Mouse (Mus musculus) lung, postnatal 0 days (tissue): ENCODE results near the gene Elfn1.

ENCODE experiments used
- CTCF ChIP-seq: IDR thresholded peaks from 2 replicates; pipeline ENCODE4 v1.5.1; 2016; ENCODE audit warnings: antibody characterized with exemption, mild to moderate bottlenecking
- EP300 ChIP-seq: IDR thresholded peaks from 2 replicates; pipeline ENCODE4 v1.6.1; 2016; ENCODE audit warnings: antibody characterized with exemption, mild to moderate bottlenecking, control low read depth

DNA sequence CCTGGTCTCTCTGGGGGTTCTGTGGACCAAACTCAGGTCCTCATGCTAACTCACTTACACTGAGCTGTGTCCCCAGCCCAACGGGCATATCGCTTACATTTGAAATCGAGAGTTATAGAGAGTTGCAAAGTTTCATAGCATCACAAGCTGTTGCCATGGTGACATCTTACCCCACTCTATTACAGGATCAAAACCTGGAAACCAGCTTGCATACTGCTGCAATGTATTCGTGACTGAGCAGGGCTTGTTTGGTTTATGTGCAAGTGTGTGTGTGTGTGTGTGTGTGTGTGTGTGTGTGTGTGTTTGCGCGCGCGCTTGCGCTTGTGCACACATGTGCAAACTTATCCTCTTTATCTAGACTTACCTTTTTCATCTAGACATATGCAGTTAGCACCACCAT lies 71.6 kb downstream of the Elfn1 start:
- no peak for TF ChIP-seq CTCF
- no peak for TF ChIP-seq EP300
